Mouse (Mus musculus): ENCODE results near the gene Colec11.

DNA sequence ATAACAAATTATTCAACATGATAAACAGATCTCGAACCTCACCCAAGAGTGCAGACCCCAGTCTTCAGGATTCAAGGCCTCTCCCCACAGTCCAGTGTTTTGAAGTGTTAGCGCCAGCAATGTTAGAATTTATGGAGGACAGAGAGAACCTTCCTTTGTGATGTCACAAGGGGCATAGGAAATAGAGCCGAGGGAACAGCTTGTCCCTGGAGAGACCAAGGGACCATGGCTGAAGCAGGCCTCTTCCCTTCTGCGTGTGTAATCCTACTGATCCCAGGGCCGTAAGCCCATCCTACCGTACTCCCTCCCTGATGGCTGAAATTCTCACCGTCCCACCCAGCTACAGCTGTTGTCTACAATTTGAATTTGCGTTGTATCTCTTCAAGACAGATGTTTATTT lies 40.8 kb downstream of the Colec11 start, which contains the start of gene Allc:
- TF ChIP-seq CTCF (IDR thresholded peaks at IDR 0.05; ENCODE audit: low read depth, low read length), result no peak
- no peak for TF ChIP-seq POLR2A (IDR thresholded peaks at IDR 0.05; ENCODE audit: extremely low read depth, insufficient read depth, low read length)
